Mouse (Mus musculus) inflammation-experienced regulatory T-cells (primary cell): ENCODE measurements around the gene Rasd1. TPM values are rescaled to one million over a fixed set of nuclear protein-coding genes. Genes with fewer than 3 reads are reported as not detected.

Source experiments
- polyA plus RNA-seq, 2 experiments: library from polyadenylated mRNA; unstranded; fragments of 100-300 nt; shearing (Covaris generic); gene quantifications; one replicate each; pipeline ENCODE4 v1.2.1; 2017

The Rasd1 gene
- 1 to 10 TPM in 1 of 2 experiments, not detected in 1; 1.1 TPM for polyA plus RNA-seq

GRCm38 (mm10) chr11:59964818-59965217 lies at the start of gene Rasd1:
Gene Rasd1 (minus strand): TSS chr11:59964944.

DNA sequence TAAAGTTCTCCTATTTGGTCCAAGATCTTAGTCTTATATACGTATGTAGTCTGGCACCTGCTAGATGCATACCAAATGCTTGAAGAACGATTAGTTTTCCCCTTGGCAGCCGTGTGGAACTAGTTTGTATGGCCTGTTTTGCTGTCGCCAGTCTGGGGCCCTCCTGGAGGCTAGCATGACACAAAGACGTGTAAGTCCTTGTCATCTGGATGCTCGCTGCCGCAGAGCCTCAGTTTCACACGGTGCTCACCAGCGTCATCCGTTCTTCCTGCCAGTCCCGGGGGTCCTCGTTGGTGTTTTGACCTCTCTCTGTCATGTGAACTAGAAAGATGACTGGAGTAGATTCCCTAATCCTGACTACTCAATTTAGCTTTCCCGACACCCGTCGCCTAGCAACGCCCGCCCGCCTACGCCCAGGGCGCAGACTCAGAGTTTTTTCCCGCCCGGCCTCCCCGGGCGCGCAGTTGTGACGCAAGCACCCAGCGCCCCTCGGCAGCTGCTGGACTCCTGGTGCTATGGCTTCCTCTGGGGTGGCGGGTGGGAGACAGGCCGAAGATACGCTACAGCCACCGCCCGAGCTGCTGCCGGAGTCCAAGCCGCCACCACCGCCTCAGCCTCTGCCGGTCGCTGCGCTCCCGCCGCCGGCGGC lies 16.9 kb downstream of the Rasd1 start, which contains the start of gene Med9:
Gene Med9 (plus strand): TSS at position 455 of the 649 bp plus-strand sequence.

Other genes with a start within 250 kb of the Rasd1 start
- gene Pld6, start 177.3 kb downstream of the Rasd1 start, polyA plus RNA-seq: not detected
- 10 to 100 TPM; 56.5 to 59.7 TPM for gene Flcn, start 154.9 kb downstream of the Rasd1 start, polyA plus RNA-seq
- 10 to 100 TPM; 13.8 to 19.0 TPM for gene Nt5m, start 125.5 kb downstream of the Rasd1 start, polyA plus RNA-seq
- gene Cops3, start 125.1 kb downstream of the Rasd1 start, polyA plus RNA-seq: 10 to 100 TPM; 89.8 to 96.0 TPM
- 10 to 100 TPM; 15.7 to 18.2 TPM for gene Med9, start 16.7 kb downstream of the Rasd1 start, polyA plus RNA-seq
- 1 to 10 TPM in 1 of 2 experiments, under 1 TPM in 1; 0.60 to 3.1 TPM for gene Pemt, start 81.5 kb upstream of the Rasd1 start, polyA plus RNA-seq
- 10 to 100 TPM; 21.9 to 22.0 TPM for gene Rai1, start 140.1 kb upstream of the Rasd1 start, polyA plus RNA-seq